Mouse (Mus musculus) stomach, embryonic 15.5 days (tissue): ENCODE results near the gene Gsx2. TPM values are rescaled to one million over a fixed set of nuclear protein-coding genes. Genes with fewer than 3 reads are reported as not detected.

Source experiments
- ATAC-seq: fragments of 200-750 bp; cut with Nextera tagmentation; 2 replicates; pipeline ENCODE4 v1.8.0; 2017; ENCODE audit warnings: low read depth, moderate number of reproducible peaks, moderate TSS enrichment; ENCODE audit not compliant: insufficient read depth, low FRiP score
- H3K27ac ChIP-seq: fragments of 300-500 bp; sonication (generic); 2 replicates; pipeline ENCODE4 v1.5.1; 2015; ENCODE audit warnings: mild to moderate bottlenecking, inconsistent platforms
- H3K27me3 ChIP-seq: fragments of 300-500 bp; sonication (generic); replicated peaks from 2 replicates; pipeline ENCODE4 v1.6.1; 2015; ENCODE audit warnings: inconsistent platforms
- H3K36me3 ChIP-seq: fragments of 300-500 bp; sonication (generic); 2 replicates; pipeline ENCODE4 v1.6.1; 2015; ENCODE audit warnings: inconsistent platforms
- H3K4me1 ChIP-seq: fragments of 300-500 bp; sonication (generic); 2 replicates; pipeline ENCODE4 v1.6.1; 2015; ENCODE audit warnings: inconsistent platforms
- H3K4me2 ChIP-seq: fragments of 300-500 bp; sonication (generic); 2 replicates; pipeline ENCODE4 v1.6.1; 2015; ENCODE audit warnings: mild to moderate bottlenecking, inconsistent platforms
- H3K4me3 ChIP-seq: fragments of 300-500 bp; sonication (generic); replicated peaks from 2 replicates; pipeline ENCODE4 v1.5.1; 2015; ENCODE audit warnings: inconsistent platforms
- H3K9ac ChIP-seq: fragments of 300-500 bp; sonication (generic); 2 replicates; pipeline ENCODE4 v1.6.1; 2015; ENCODE audit warnings: inconsistent platforms
- H3K9me3 ChIP-seq: fragments of 300-500 bp; sonication (generic); 2 replicates; pipeline ENCODE4 v1.6.1; 2016; ENCODE audit warnings: inconsistent platforms
- WGBS: fragments of 180-500 bp; shearing (Covaris S2); methylation state at CpG from one replicate; pipeline ENCODE4 v1.1.7; 2015; 5-methylcytosine and 5-hydroxymethylcytosine counted together
- polyA plus RNA-seq: library from polyadenylated mRNA; unstranded; fragments of >200 nt; fragmentation: Nextera tagmentation; extraction: Ambion mirVana; gene quantifications from 2 replicates; pipeline ENCODE4 v1.2.1, GENCODE M21; 2015

The Gsx2 gene
- polyA plus RNA-seq, 1 experiment from 2014 or later, result not detected

GRCm38 (mm10) chr5:75079564-75079963 is 4.2 kb downstream of the Gsx2 start:
- no peaks in the 10 kb centered on the region for H3K36me3 ChIP-seq
- WGBS, result 2% methylated on average over 7 of the region's 7 CpGs
- no peak overlapping the region for H3K4me2 ChIP-seq
- H3K9me3 ChIP-seq, result no peaks in the 10 kb centered on the region
- ATAC-seq, result no peak
- no peak overlapping the region for H3K4me3 ChIP-seq
- H3K9ac ChIP-seq, result no peak overlapping the region
- no peak overlapping the region for H3K27ac ChIP-seq
- H3K27me3 ChIP-seq, result peaks cover 95% of the 10 kb centered on the region
- peaks cover 9% of the 10 kb centered on the region for H3K4me1 ChIP-seq

DNA sequence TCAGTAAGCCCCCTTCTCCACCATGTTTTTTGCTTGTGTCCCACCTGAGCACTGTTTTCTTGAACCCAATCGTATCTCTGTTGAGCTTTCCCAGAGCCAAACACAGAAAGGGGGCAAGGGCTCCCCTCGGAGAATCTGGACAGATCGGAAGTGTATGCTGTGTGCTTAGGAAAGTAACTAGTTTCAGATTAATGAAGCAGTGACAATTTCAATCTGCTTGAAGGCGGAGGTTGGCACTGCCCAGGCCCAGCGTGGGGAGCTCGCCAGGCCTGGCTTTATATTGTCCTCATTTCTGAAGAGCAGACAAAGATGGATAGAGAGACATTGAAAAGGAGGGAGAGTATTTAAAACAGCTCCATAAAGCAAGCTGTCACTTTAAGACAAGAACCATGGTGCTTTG is 7.0 kb downstream of the Gsx2 start:
- no peaks in the 10 kb centered on the region for H3K4me1 ChIP-seq
- no peak overlapping the region for H3K4me3 ChIP-seq
- WGBS, result 13% methylated on average over 6 of the region's 6 CpGs
- H3K4me2 ChIP-seq, result no peak overlapping the region
- no peak overlapping the region for H3K27ac ChIP-seq
- H3K27me3 ChIP-seq, result peaks cover 92% of the 10 kb centered on the region
- H3K9ac ChIP-seq, result no peak overlapping the region
- no peak for ATAC-seq
- no peaks in the 10 kb centered on the region for H3K36me3 ChIP-seq
- H3K9me3 ChIP-seq, result no peaks in the 10 kb centered on the region

DNA sequence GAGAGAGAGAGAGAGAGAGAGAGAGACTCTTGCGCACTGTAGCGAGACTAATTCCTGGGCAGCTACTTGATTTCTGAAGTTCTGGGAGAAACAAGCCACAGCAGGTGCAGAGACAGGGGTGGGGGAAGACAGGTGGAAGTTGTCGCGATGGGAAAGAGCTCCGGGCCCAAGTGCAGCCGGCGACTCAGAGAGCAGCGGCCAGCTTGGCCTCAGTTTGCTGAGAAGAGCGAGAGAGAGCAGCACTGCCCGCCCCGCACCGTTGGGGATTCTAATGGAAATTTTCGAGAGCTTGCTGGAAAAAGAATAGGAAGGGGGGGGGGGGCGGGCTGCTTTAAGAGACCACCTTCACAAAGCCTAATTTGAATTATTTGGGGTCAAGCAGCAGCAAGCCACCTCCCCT is 7.7 kb downstream of the Gsx2 start:
- H3K9me3 ChIP-seq, result no peaks in the 10 kb centered on the region
- no peaks in the 10 kb centered on the region for H3K36me3 ChIP-seq
- ATAC-seq, result no peak
- H3K4me2 ChIP-seq, result no peak overlapping the region
- no peak overlapping the region for H3K4me3 ChIP-seq
- H3K27me3 ChIP-seq, result peaks cover 88% of the 10 kb centered on the region
- 2% methylated on average over 14 of the region's 14 CpGs for WGBS
- H3K27ac ChIP-seq, result no peak overlapping the region
- H3K4me1 ChIP-seq, result no peaks in the 10 kb centered on the region
- H3K9ac ChIP-seq, result no peak overlapping the region

GRCm38 (mm10) chr5:75083591-75084392 is 8.4 kb downstream of the Gsx2 start:
- no peaks in the 10 kb centered on the region for H3K9me3 ChIP-seq
- H3K4me1 ChIP-seq, result no peaks in the 10 kb centered on the region
- H3K27me3 ChIP-seq, result peaks cover 81% of the 10 kb centered on the region
- no peak overlapping the region; the same call in 1 of the 2 replicates for H3K4me2 ChIP-seq
- no peak for ATAC-seq
- H3K36me3 ChIP-seq, result no peaks in the 10 kb centered on the region
- H3K9ac ChIP-seq, result no peak overlapping the region
- no peak overlapping the region for H3K27ac ChIP-seq
- WGBS, result 2% methylated on average over 27 of the region's 27 CpGs
- H3K4me3 ChIP-seq, result 0 out of 2 replicates have a peak overlapping the region, but pooled peaks have one; percentile 5

- no peak for ATAC-seq
- 4% methylated on average over 8 of the region's 8 CpGs for WGBS
- peaks cover 75% of the 10 kb centered on the region for H3K27me3 ChIP-seq
- H3K4me3 ChIP-seq, result 0 out of 2 replicates have a peak overlapping the region, but pooled peaks have one; percentile 5
- H3K9me3 ChIP-seq, result no peaks in the 10 kb centered on the region
- H3K9ac ChIP-seq, result no peak overlapping the region
- H3K4me1 ChIP-seq, result no peaks in the 10 kb centered on the region
- H3K27ac ChIP-seq, result no peak overlapping the region
- no peak overlapping the region; the same call in 1 of the 2 replicates for H3K4me2 ChIP-seq
- no peaks in the 10 kb centered on the region for H3K36me3 ChIP-seq
Measured at GRCm38 (mm10) chr5:75084393-75084870, 9.0 kb downstream of the Gsx2 start.

GRCm38 (mm10) chr5:75084871-75085520 is 9.6 kb downstream of the Gsx2 start:
- Histone ChIP-seq H3K4me2 (no peak overlapping the region), H3K4me3 (no peak overlapping the region), H3K36me3 (no peaks in the 10 kb centered on the region), H3K9ac (no peak overlapping the region), H3K27ac (no peak overlapping the region), H3K4me1 (no peaks in the 10 kb centered on the region), H3K27me3 (peaks cover 69% of the 10 kb centered on the region), H3K9me3 (no peaks in the 10 kb centered on the region)
- no peak for ATAC-seq
- 3% methylated on average over 25 of the region's 25 CpGs for WGBS

GRCm38 (mm10) chr5:75085521-75085875 is 10.1 kb downstream of the Gsx2 start:
- no peak overlapping the region for H3K4me3 ChIP-seq
- no peak overlapping the region for H3K4me2 ChIP-seq
- no peaks in the 10 kb centered on the region for H3K4me1 ChIP-seq
- no peak for ATAC-seq
- no peak overlapping the region for H3K9ac ChIP-seq
- H3K9me3 ChIP-seq, result no peaks in the 10 kb centered on the region
- H3K27me3 ChIP-seq, result peaks cover 64% of the 10 kb centered on the region
- WGBS, result 4% methylated on average over 17 of the region's 17 CpGs
- no peak overlapping the region for H3K27ac ChIP-seq
- no peaks in the 10 kb centered on the region for H3K36me3 ChIP-seq

DNA sequence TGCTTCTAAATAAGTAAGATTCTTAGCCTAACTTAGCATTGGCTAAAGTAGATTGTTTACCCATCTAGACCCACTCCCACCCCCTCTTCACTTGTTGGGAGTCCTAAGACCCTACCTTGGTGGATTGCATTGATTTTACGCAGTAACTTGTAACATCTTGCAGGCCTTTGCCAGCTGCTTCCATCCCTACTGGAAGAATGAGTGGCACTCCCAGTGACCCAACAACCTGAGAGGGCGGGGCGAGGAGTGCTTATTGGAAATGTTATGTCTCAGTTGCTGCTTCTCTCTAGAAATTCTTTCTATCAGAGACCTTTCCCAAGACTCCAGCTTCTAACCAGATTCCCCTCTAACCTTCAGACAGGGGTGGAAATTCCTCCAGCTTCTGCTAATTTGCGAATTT is 10.5 kb downstream of the Gsx2 start:
- no peak overlapping the region for H3K4me3 ChIP-seq
- H3K27me3 ChIP-seq, result peaks cover 60% of the 10 kb centered on the region
- WGBS, result 29% methylated on average over 4 of the region's 4 CpGs
- no peak overlapping the region for H3K27ac ChIP-seq
- ATAC-seq, result no peak
- no peaks in the 10 kb centered on the region for H3K9me3 ChIP-seq
- H3K4me1 ChIP-seq, result no peaks in the 10 kb centered on the region
- H3K4me2 ChIP-seq, result no peak overlapping the region
- no peaks in the 10 kb centered on the region for H3K36me3 ChIP-seq
- H3K9ac ChIP-seq, result no peak overlapping the region

- WGBS, result 63% methylated on average over 3 of the region's 3 CpGs
- H3K9me3 ChIP-seq, result no peaks in the 10 kb centered on the region
- no peaks in the 10 kb centered on the region for H3K27me3 ChIP-seq
- no peak for ATAC-seq
- no peak overlapping the region for H3K4me3 ChIP-seq
- no peak overlapping the region for H3K4me2 ChIP-seq
- no peaks in the 10 kb centered on the region for H3K4me1 ChIP-seq
- no peaks in the 10 kb centered on the region for H3K36me3 ChIP-seq
- no peak overlapping the region for H3K27ac ChIP-seq
- H3K9ac ChIP-seq, result no peak overlapping the region
Measured at GRCm38 (mm10) chr5:75106511-75106910, 31.1 kb downstream of the Gsx2 start.

DNA sequence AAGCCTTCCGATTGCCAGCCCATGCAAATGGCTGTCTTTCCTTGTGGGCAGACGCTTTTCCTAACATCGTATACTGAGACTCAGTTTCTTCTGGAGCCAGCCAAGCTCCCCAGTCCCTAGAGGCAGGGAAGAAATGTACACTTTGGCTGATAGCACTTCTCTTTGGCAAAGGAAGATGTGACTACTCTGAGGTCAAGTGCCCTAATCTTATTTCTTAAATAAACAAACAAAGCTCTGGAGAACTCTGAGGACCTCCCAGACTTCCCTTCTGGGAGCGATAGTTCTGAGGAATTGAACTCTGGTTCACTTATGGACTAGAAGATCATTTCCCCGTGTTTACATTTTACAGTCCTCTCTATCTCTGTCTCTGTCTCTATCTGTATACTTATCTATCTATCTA is 34.0 kb downstream of the Gsx2 start:
- no peak for ATAC-seq
- 27% methylated on average over 5 of the region's 5 CpGs for whole genome bisulfite sequencing

GRCm38 (mm10) chr5:75111781-75112180 is 36.4 kb downstream of the Gsx2 start:
- no peak for ATAC-seq

More for the DNA sequence above, 34.0 kb downstream of the Gsx2 start:
- Histone ChIP-seq H3K4me2 (no peak overlapping the region), H3K4me3 (no peak overlapping the region), H3K36me3 (no peaks in the 10 kb centered on the region), H3K4me1 (no peaks in the 10 kb centered on the region), H3K27me3 (no peaks in the 10 kb centered on the region), H3K9ac (no peak overlapping the region), H3K27ac (no peak overlapping the region), H3K9me3 (no peaks in the 10 kb centered on the region)

DNA sequence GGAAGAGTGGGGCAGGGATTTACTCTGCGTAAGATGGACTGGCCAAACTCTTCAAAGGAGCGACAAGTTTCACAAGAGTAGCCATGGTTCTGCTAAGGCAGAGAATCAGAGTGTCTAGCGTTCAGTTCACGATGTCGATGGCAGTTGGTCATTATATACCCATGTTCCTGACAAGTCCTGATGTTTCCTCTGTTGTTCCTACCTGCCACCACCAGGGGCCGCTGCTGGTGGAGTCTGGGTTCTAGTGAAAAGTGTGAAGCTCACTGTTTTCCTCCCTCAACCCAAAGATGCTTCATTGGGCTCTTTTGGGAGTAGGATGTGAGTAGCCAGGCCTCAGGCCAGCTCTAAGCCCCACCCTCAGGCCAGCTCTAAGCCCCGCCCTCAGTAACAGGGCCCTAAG is 43.4 kb downstream of the Gsx2 start:
- H3K4me2 ChIP-seq, result no peak overlapping the region
- no peak overlapping the region for H3K27ac ChIP-seq
- H3K4me1 ChIP-seq, result no peaks in the 10 kb centered on the region
- no peaks in the 10 kb centered on the region for H3K9me3 ChIP-seq
- H3K9ac ChIP-seq, result no peak overlapping the region
- no peak overlapping the region for H3K4me3 ChIP-seq
- ATAC-seq, result no peak
- WGBS, result 68% methylated on average over 7 of the region's 7 CpGs
- no peaks in the 10 kb centered on the region for H3K36me3 ChIP-seq
- H3K27me3 ChIP-seq, result no peaks in the 10 kb centered on the region

More at GRCm38 (mm10) chr5:75111781-75112180, 36.4 kb downstream of the Gsx2 start:
- H3K9ac ChIP-seq, result no peak overlapping the region
- 59% methylated on average over 5 of the region's 5 CpGs for WGBS
- no peak overlapping the region for H3K4me2 ChIP-seq
- no peaks in the 10 kb centered on the region for H3K36me3 ChIP-seq
- no peaks in the 10 kb centered on the region for H3K4me1 ChIP-seq
- no peaks in the 10 kb centered on the region for H3K9me3 ChIP-seq
- H3K27me3 ChIP-seq, result no peaks in the 10 kb centered on the region
- H3K27ac ChIP-seq, result no peak overlapping the region
- no peak overlapping the region for H3K4me3 ChIP-seq
